Mouse (Mus musculus): Measurements from ENCODE around the gene Ggt6. TPM values are rescaled to one million over a fixed set of nuclear protein-coding genes. Genes with fewer than 3 reads are reported as not detected.
A peak's percentile ranks its signal among the peaks of the same experiment; 100 is the strongest.
"Not testable (repeated sequence)": the region's sequence is repeated elsewhere in the genome, so short reads cannot be mapped to it uniquely, and the experiment has no call there.

Ggt6 gene
- polyA plus RNA-seq, 1 experiment from 2014 or later, result not detected

- not testable (repeated sequence) for H3K27me3 ChIP-seq (ENCODE audit: control insufficient read depth, insufficient read depth, low read length); ATAC-seq (ENCODE audit: insufficient number of reproducible peaks, insufficient read depth, low FRiP score, low read depth); H3K9me3 ChIP-seq (ENCODE audit: control insufficient read depth, low read length)
- H3K27ac ChIP-seq (replicated peaks in 1 of 2; ENCODE audit: control insufficient read depth in 1 of 2, insufficient read depth in 1 of 2, low read depth in 2 of 2, low read length in 2 of 2), result peak overlapping the region; percentile 78 to 90
- WGBS, result 46% methylated on average over 6 of the region's 6 CpGs
- H3K4me1 ChIP-seq (ENCODE audit: control insufficient read depth in 2 of 2, insufficient read depth in 2 of 2, low read length in 2 of 2), result peaks cover 9 to 13% of the 10 kb centered on the region in 2 experiments
- peak overlapping the region; percentile 89 for H3K4me2 ChIP-seq (ENCODE audit: low read length)
- peaks cover 35% of the 10 kb centered on the region for H3K36me3 ChIP-seq (ENCODE audit: control insufficient read depth, insufficient read depth, low read length)
- peak overlapping the region; percentile 86 for H3K9ac ChIP-seq (ENCODE audit: low read length)
- H3K4me3 ChIP-seq (ENCODE audit: control insufficient read depth in 1 of 2, insufficient read depth in 1 of 2, low read depth in 1 of 2, low read length in 2 of 2), result peak overlapping the region; percentile 75
Observed at GRCm38 (mm10) chr11:72440597-72440964, 5.3 kb downstream of the Ggt6 start.

GRCm38 (mm10) chr11:72440965-72441664 lies 5.8 kb downstream of the Ggt6 start, which contains the start of gene Mybbp1a:
Gene Mybbp1a (plus strand): TSS chr11:72441355.
- WGBS, result under 1% methylated on average over 46 of the region's 46 CpGs
- Histone ChIP-seq H3K9ac (ENCODE audit: low read length) (peak within 1 kb of the TSS; percentile 86), H3K9me3 (ENCODE audit: control insufficient read depth, low read length) (no peaks in the 10 kb centered on the region), H3K4me1 (ENCODE audit: control insufficient read depth in 2 of 2, insufficient read depth in 2 of 2, low read length in 2 of 2) (peaks cover 5 to 8% of the 10 kb centered on the region in 2 experiments), H3K27me3 (ENCODE audit: control insufficient read depth, insufficient read depth, low read length) (no peaks in the 10 kb centered on the region), H3K4me3 (ENCODE audit: control insufficient read depth in 1 of 2, insufficient read depth in 1 of 2, low read depth in 1 of 2, low read length in 2 of 2) (peak within 1 kb of the TSS; percentile 75), H3K27ac (replicated peaks in 1 of 2; ENCODE audit: control insufficient read depth in 1 of 2, insufficient read depth in 1 of 2, low read depth in 2 of 2, low read length in 2 of 2) (peak within 1 kb of the TSS; percentile 78 to 90), H3K4me2 (ENCODE audit: low read length) (peak within 1 kb of the TSS; percentile 89), H3K36me3 (ENCODE audit: control insufficient read depth, insufficient read depth, low read length) (peaks cover 41% of the 10 kb centered on the region)
- peak; percentile 88 for ATAC-seq (ENCODE audit: insufficient number of reproducible peaks, insufficient read depth, low FRiP score, low read depth)

- no peak for ATAC-seq (ENCODE audit: insufficient number of reproducible peaks, insufficient read depth, low FRiP score, low read depth)
- Histone ChIP-seq H3K4me1 (ENCODE audit: control insufficient read depth in 2 of 2, insufficient read depth in 2 of 2, low read length in 2 of 2) (peaks cover 5 to 8% of the 10 kb centered on the region in 2 experiments), H3K4me2 (ENCODE audit: low read length) (no peak overlapping the region), H3K4me3 (ENCODE audit: control insufficient read depth in 1 of 2, insufficient read depth in 1 of 2, low read depth in 1 of 2, low read length in 2 of 2) (no peak overlapping the region), H3K9ac (ENCODE audit: low read length) (no peak overlapping the region), H3K27ac (replicated peaks in 1 of 2; ENCODE audit: control insufficient read depth in 1 of 2, insufficient read depth in 1 of 2, low read depth in 2 of 2, low read length in 2 of 2) (no peak overlapping the region), H3K27me3 (ENCODE audit: control insufficient read depth, insufficient read depth, low read length) (no peaks in the 10 kb centered on the region), H3K9me3 (ENCODE audit: control insufficient read depth, low read length) (no peaks in the 10 kb centered on the region), H3K36me3 (ENCODE audit: control insufficient read depth, insufficient read depth, low read length) (peaks cover 95% of the 10 kb centered on the region)
- 87% methylated on average over 6 of the region's 6 CpGs for WGBS
Observed at GRCm38 (mm10) chr11:72446311-72447105, 11.2 kb downstream of the Ggt6 start.

GRCm38 (mm10) chr11:72447475-72447874 lies 12.1 kb downstream of the Ggt6 start:
- Histone ChIP-seq H3K9ac (ENCODE audit: low read length) (no peak overlapping the region), H3K4me1 (ENCODE audit: control insufficient read depth in 2 of 2, insufficient read depth in 2 of 2, low read length in 2 of 2) (no peaks in the 10 kb centered on the region), H3K27ac (replicated peaks in 1 of 2; ENCODE audit: control insufficient read depth in 1 of 2, insufficient read depth in 1 of 2, low read depth in 2 of 2, low read length in 2 of 2) (no peak overlapping the region), H3K27me3 (ENCODE audit: control insufficient read depth, insufficient read depth, low read length) (no peaks in the 10 kb centered on the region), H3K36me3 (ENCODE audit: control insufficient read depth, insufficient read depth, low read length) (peaks cover 100% of the 10 kb centered on the region), H3K4me3 (ENCODE audit: control insufficient read depth in 1 of 2, insufficient read depth in 1 of 2, low read depth in 1 of 2, low read length in 2 of 2) (no peak overlapping the region), H3K4me2 (ENCODE audit: low read length) (no peak overlapping the region), H3K9me3 (ENCODE audit: control insufficient read depth, low read length) (no peaks in the 10 kb centered on the region)
- ATAC-seq (ENCODE audit: insufficient number of reproducible peaks, insufficient read depth, low FRiP score, low read depth), result no peak
- 62% methylated on average over 8 of the region's 8 CpGs for WGBS

- Histone ChIP-seq H3K27me3 (ENCODE audit: control insufficient read depth, insufficient read depth, low read length) (no peaks in the 10 kb centered on the region), H3K9me3 (ENCODE audit: control insufficient read depth, low read length) (no peaks in the 10 kb centered on the region), H3K4me2 (ENCODE audit: low read length) (no peak overlapping the region), H3K36me3 (ENCODE audit: control insufficient read depth, insufficient read depth, low read length) (peaks cover 59% of the 10 kb centered on the region), H3K9ac (ENCODE audit: low read length) (no peak overlapping the region), H3K27ac (replicated peaks in 1 of 2; ENCODE audit: control insufficient read depth in 1 of 2, insufficient read depth in 1 of 2, low read depth in 2 of 2, low read length in 2 of 2) (no peak overlapping the region), H3K4me3 (ENCODE audit: control insufficient read depth in 1 of 2, insufficient read depth in 1 of 2, low read depth in 1 of 2, low read length in 2 of 2) (no peak overlapping the region), H3K4me1 (ENCODE audit: control insufficient read depth in 2 of 2, insufficient read depth in 2 of 2, low read length in 2 of 2) (peaks cover 0 to under 1% of the 10 kb centered on the region in 2 experiments; a peak in 2 of 4 replicates)
- ATAC-seq (ENCODE audit: insufficient number of reproducible peaks, insufficient read depth, low FRiP score, low read depth), result no peak
- 91% methylated on average over 3 of the region's 3 CpGs for WGBS
Observed at GRCm38 (mm10) chr11:72452140-72452665, 16.9 kb downstream of the Ggt6 start.

- H3K27ac ChIP-seq (replicated peaks in 1 of 2; ENCODE audit: control insufficient read depth in 1 of 2, insufficient read depth in 1 of 2, low read depth in 2 of 2, low read length in 2 of 2), result no peak overlapping the region
- no peak for ATAC-seq (ENCODE audit: insufficient number of reproducible peaks, insufficient read depth, low FRiP score, low read depth)
- 55% methylated on average over 15 of the region's 15 CpGs for WGBS
Observed at GRCm38 (mm10) chr11:72453105-72453953, 18.0 kb downstream of the Ggt6 start.

GRCm38 (mm10) chr11:72455694-72456093 lies 20.4 kb downstream of the Ggt6 start:
- ATAC-seq (ENCODE audit: insufficient number of reproducible peaks, insufficient read depth, low FRiP score, low read depth), result no peak
- no peaks in the 10 kb centered on the region for H3K9me3 ChIP-seq (ENCODE audit: control insufficient read depth, low read length)
- peaks cover 10 to 27% of the 10 kb centered on the region in 2 experiments for H3K4me1 ChIP-seq (ENCODE audit: control insufficient read depth in 2 of 2, insufficient read depth in 2 of 2, low read length in 2 of 2)
- H3K36me3 ChIP-seq (ENCODE audit: control insufficient read depth, insufficient read depth, low read length), result peaks cover 25% of the 10 kb centered on the region
- no peaks in the 10 kb centered on the region for H3K27me3 ChIP-seq (ENCODE audit: control insufficient read depth, insufficient read depth, low read length)
- no peak overlapping the region for H3K9ac ChIP-seq (ENCODE audit: low read length)
- WGBS, result 79% methylated on average over 5 of the region's 5 CpGs
- no peak overlapping the region for H3K4me2 ChIP-seq (ENCODE audit: low read length)
- H3K27ac ChIP-seq (replicated peaks in 1 of 2; ENCODE audit: control insufficient read depth in 1 of 2, insufficient read depth in 1 of 2, low read depth in 2 of 2, low read length in 2 of 2), result no peak overlapping the region
- no peak overlapping the region for H3K4me3 ChIP-seq (ENCODE audit: control insufficient read depth in 1 of 2, insufficient read depth in 1 of 2, low read depth in 1 of 2, low read length in 2 of 2)

More at GRCm38 (mm10) chr11:72453105-72453953, 18.0 kb downstream of the Ggt6 start:
- Histone ChIP-seq H3K9ac (ENCODE audit: low read length) (no peak overlapping the region), H3K4me2 (ENCODE audit: low read length) (no peak overlapping the region), H3K4me3 (ENCODE audit: control insufficient read depth in 1 of 2, insufficient read depth in 1 of 2, low read depth in 1 of 2, low read length in 2 of 2) (no peak overlapping the region), H3K36me3 (ENCODE audit: control insufficient read depth, insufficient read depth, low read length) (peaks cover 48% of the 10 kb centered on the region), H3K4me1 (ENCODE audit: control insufficient read depth in 2 of 2, insufficient read depth in 2 of 2, low read length in 2 of 2) (peaks cover 2 to 11% of the 10 kb centered on the region in 2 experiments), H3K27me3 (ENCODE audit: control insufficient read depth, insufficient read depth, low read length) (no peaks in the 10 kb centered on the region), H3K9me3 (ENCODE audit: control insufficient read depth, low read length) (no peaks in the 10 kb centered on the region)
